Mouse (Mus musculus): ENCODE data around the gene Smarca2. TPM values are rescaled to one million over a fixed set of nuclear protein-coding genes. Genes with fewer than 3 reads are reported as not detected.
"Not testable (repeated sequence)": the region's sequence is repeated elsewhere in the genome, so short reads cannot be mapped to it uniquely, and the experiment has no call there.

The Smarca2 gene
- polyA plus RNA-seq, 1 experiment from 2014 or later, result 46.3 TPM

DNA sequence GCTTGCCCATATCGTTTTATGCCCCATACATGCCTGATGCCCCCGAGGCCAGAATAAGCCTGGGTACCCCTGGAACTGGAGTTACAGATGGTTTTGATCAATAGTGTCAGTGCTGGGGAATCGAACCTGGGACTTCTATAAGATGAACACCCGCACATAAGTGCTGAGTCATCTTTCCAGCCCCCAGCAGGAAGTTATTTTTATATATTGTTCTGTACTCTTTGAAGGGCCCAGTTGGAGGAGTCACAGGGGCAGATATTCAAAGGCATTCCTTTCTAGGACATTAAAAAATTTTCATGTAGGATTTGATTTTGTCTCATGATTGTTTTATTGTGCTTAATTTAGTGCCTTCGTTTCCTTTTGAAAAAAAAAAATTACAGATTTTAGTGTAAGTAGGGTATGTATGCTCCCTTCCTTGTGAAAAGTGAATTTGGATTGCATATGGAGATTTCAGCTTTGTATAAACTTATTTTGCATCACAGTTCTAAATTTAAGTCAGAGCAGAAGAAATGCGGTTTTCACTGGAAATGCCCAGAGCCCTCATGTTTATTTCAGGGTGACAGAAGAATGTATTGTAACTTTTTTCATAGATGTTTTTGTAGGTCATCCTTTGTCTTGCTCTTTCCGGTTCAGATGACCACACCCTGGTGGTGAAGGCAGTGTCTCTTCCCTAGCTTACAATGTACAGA lies 45.9 kb downstream of the Smarca2 start:
- Histone ChIP-seq H3K4me3 (ENCODE audit: low read depth, low read length) (no peak overlapping the region), H3K4me2 (replicated peaks; ENCODE audit: low read depth, low read length) (no peak overlapping the region), H3K27ac (ENCODE audit: low read length) (no peak overlapping the region), H3K36me3 (ENCODE audit: insufficient read depth, low read length) (peaks cover 42% of the 10 kb centered on the region), H3K9ac (replicated peaks; ENCODE audit: low read depth) (no peak overlapping the region), H3K27me3 (replicated peaks; ENCODE audit: insufficient read depth, low read length) (no peaks in the 10 kb centered on the region), H3K4me1 (ENCODE audit: insufficient read depth, low read depth, low read length) (no peaks in the 10 kb centered on the region), H3K9me3 (ENCODE audit: low read length) (no peaks in the 10 kb centered on the region)
- 78% methylated on average over 7 of the region's 7 CpGs for WGBS
- no peak for DNase-seq (ENCODE audit: low spot score)
- ATAC-seq, result no peak
- TF ChIP-seq CTCF (IDR thresholded peaks at IDR 0.05), result no peak

DNA sequence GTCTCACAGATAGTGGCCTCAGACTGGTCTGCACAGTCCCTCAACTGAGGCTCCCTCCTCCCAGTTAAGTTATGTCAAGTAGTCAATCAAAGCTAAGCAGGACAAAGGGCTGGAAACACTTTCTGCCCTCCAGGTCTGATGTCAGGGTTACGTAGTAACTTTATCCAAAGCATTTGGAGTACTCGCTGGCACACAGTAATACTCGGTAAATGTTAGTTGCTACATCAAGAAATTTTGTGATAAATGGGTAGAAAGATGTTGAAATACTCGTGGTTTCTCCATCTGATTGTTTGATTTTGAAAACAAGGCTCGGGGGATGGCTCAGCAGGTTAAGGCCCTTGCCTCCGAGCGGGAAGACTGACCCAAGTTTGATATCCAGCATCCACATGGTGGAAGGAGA lies 53.5 kb downstream of the Smarca2 start:
- DNase-seq (ENCODE audit: low spot score) (peak; percentile 6), ATAC-seq (no peak; the same call in 1 of the 2 replicates)
- no peaks in the 10 kb centered on the region for H3K27me3 ChIP-seq (replicated peaks; ENCODE audit: insufficient read depth, low read length)
- no peak for TF ChIP-seq CTCF (IDR thresholded peaks at IDR 0.05)
- TF ChIP-seq EP300 (IDR thresholded peaks at IDR 0.05), result no peak
- no peak overlapping the region for H3K9ac ChIP-seq (replicated peaks; ENCODE audit: low read depth)
- H3K27ac ChIP-seq (ENCODE audit: low read length), result no peak overlapping the region
- H3K4me3 ChIP-seq (ENCODE audit: low read depth, low read length), result no peak overlapping the region
- H3K36me3 ChIP-seq (ENCODE audit: insufficient read depth, low read length), result peaks cover 25% of the 10 kb centered on the region
- WGBS, result 55% methylated on average over 7 of the region's 7 CpGs
- H3K9me3 ChIP-seq (ENCODE audit: low read length), result no peaks in the 10 kb centered on the region
- no peak overlapping the region for H3K4me2 ChIP-seq (replicated peaks; ENCODE audit: low read depth, low read length)
- no peaks in the 10 kb centered on the region for H3K4me1 ChIP-seq (ENCODE audit: insufficient read depth, low read depth, low read length)

DNA sequence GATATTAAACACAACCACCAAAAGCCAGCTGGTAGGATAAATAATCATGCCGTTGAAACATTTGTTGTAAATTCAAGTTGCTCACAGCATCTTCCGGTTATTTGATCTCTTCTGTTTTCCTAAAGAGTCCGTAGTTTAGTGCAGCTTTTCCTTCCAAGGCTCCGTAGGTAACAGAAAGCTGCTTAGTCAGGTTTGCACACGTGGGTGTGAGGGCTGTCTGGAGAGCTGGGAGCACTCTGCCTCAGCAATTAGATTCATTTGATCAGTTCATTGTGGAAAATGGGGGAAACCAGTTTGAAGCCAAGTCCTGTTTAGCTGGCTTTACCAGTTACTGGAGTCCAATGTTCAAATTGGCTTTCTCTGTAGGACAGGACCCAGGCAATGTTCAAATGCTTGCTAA lies 55.1 kb downstream of the Smarca2 start:
- H3K27ac ChIP-seq (ENCODE audit: low read length), result no peak overlapping the region
- peaks cover 9% of the 10 kb centered on the region for H3K36me3 ChIP-seq (ENCODE audit: insufficient read depth, low read length)
- ATAC-seq (no peak), DNase-seq (ENCODE audit: low spot score) (no peak)
- no peak overlapping the region for H3K9ac ChIP-seq (replicated peaks; ENCODE audit: low read depth)
- no peak overlapping the region for H3K4me3 ChIP-seq (ENCODE audit: low read depth, low read length)
- no peak overlapping the region for H3K4me2 ChIP-seq (replicated peaks; ENCODE audit: low read depth, low read length)
- H3K4me1 ChIP-seq (ENCODE audit: insufficient read depth, low read depth, low read length), result no peaks in the 10 kb centered on the region
- no peaks in the 10 kb centered on the region for H3K27me3 ChIP-seq (replicated peaks; ENCODE audit: insufficient read depth, low read length)
- no peak for TF ChIP-seq EP300 (IDR thresholded peaks at IDR 0.05)
- no peak for TF ChIP-seq CTCF (IDR thresholded peaks at IDR 0.05)
- H3K9me3 ChIP-seq (ENCODE audit: low read length), result no peaks in the 10 kb centered on the region
- WGBS, result 74% methylated on average over 5 of the region's 5 CpGs

DNA sequence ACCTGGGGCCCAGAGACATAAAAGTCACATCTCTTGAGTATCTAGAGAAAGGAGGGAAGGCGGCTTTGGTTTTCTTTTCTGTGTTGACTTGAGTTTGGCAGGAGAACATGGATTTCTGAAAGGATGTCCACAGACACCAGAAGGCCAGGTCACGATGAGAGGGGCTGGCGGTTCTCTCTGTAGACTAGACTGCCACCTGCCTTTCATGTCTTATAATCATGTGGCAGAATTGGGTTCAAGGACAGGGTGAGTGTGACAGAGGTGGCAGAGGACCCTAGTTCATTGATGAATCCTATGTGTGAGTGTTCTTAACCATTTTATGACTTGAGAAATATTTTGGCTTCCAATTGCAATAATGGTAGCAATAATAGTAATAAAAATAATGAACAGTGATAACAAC lies 56.3 kb downstream of the Smarca2 start:
- Histone ChIP-seq H3K4me3 (ENCODE audit: low read depth, low read length) (no peak overlapping the region), H3K4me1 (ENCODE audit: insufficient read depth, low read depth, low read length) (no peaks in the 10 kb centered on the region), H3K4me2 (replicated peaks; ENCODE audit: low read depth, low read length) (no peak overlapping the region), H3K36me3 (ENCODE audit: insufficient read depth, low read length) (peaks cover 2% of the 10 kb centered on the region; the same call in 1 of the 2 replicates), H3K9ac (replicated peaks; ENCODE audit: low read depth) (no peak overlapping the region), H3K27me3 (replicated peaks; ENCODE audit: insufficient read depth, low read length) (no peaks in the 10 kb centered on the region), H3K27ac (ENCODE audit: low read length) (no peak overlapping the region), H3K9me3 (ENCODE audit: low read length) (no peaks in the 10 kb centered on the region)
- ATAC-seq (no peak), DNase-seq (ENCODE audit: low spot score) (no peak)
- 96% methylated on average over 3 of the region's 3 CpGs for WGBS
- TF ChIP-seq EP300 (IDR thresholded peaks at IDR 0.05) (no peak), CTCF (IDR thresholded peaks at IDR 0.05) (no peak)

DNA sequence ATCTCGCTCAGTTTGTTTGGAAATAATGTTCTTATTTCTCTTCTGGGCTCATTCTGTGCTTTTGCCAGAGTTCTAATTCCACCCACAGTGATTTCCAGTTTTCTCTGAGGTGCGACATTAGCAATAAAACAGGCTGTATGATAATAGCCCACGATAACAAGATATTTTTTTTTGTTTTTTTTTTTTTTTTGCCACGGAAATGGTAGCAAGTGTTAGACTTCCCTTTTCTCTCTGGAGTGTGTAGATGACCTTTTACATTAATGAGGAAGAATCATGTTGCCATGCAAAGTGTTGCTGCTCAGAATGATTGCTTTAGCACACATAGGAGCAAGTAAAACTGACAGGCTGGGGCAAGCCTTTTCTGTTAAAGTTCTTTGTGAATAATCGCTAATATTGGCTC lies 61.5 kb downstream of the Smarca2 start:
- TF ChIP-seq EP300 (IDR thresholded peaks at IDR 0.05), result no peak
- no peak for TF ChIP-seq CTCF (IDR thresholded peaks at IDR 0.05)

DNA sequence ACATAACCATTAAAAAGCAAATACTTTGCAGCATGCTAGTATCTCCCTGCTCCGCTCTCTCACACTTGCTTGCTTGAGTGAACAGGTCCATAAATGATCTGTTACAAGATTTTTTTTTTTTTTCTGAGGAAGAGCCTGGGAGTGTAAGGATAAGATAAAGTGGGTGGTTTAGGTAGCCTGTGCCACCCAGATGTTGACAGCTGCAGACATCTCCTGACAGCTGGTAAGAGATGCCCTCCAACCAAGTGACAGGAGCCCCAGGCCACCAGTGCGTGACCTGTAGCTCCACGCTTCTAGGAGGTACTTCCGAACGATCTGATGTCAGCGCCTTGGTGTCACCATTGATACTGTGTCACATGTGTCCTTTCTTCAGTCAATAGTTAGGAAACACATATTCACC lies 65.2 kb downstream of the Smarca2 start:
- ATAC-seq, result no peak
- H3K4me2 ChIP-seq (replicated peaks; ENCODE audit: low read depth, low read length), result no peak overlapping the region
- 89% methylated on average over 6 of the region's 6 CpGs for WGBS

More for the DNA sequence above, 61.5 kb downstream of the Smarca2 start:
- H3K4me1 ChIP-seq (ENCODE audit: insufficient read depth, low read depth, low read length), result no peaks in the 10 kb centered on the region
- ATAC-seq, result no peak
- no peaks in the 10 kb centered on the region for H3K27me3 ChIP-seq (replicated peaks; ENCODE audit: insufficient read depth, low read length)
- no peak overlapping the region for H3K27ac ChIP-seq (ENCODE audit: low read length)
- no peak for DNase-seq (ENCODE audit: low spot score)
- H3K9me3 ChIP-seq (ENCODE audit: low read length), result no peaks in the 10 kb centered on the region
- H3K4me3 ChIP-seq (ENCODE audit: low read depth, low read length), result no peak overlapping the region
- no peak overlapping the region for H3K4me2 ChIP-seq (replicated peaks; ENCODE audit: low read depth, low read length)
- 70% methylated on average over 5 of the region's 5 CpGs for WGBS
- peaks cover 9% of the 10 kb centered on the region; the same call in 1 of the 2 replicates for H3K36me3 ChIP-seq (ENCODE audit: insufficient read depth, low read length)
- no peak overlapping the region for H3K9ac ChIP-seq (replicated peaks; ENCODE audit: low read depth)

DNA sequence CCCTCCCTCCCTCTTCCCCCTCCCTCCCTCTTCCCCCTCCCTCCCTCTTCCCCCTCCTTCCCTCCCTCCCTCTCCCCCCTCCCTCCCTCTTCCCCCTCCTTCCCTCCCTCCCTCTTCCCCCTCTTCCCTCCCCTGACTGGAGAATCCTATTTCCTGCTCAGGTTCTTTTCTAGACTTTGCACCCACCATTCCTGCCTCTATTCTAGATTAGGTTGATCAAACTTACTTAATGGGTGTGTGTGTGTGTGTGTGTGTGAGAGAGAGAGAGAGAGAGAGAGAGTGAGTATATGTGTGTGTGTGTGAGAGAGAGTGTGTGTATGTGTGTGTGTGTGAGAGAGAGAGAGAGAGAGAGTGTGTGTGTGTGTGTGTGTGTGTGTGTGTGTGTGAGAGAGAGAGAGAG lies 66.6 kb downstream of the Smarca2 start:
- DNase-seq (ENCODE audit: low spot score); ATAC-seq; H3K9ac ChIP-seq (replicated peaks; ENCODE audit: low read depth); H3K9me3 ChIP-seq (ENCODE audit: low read length); H3K4me3 ChIP-seq (ENCODE audit: low read depth, low read length); H3K4me2 ChIP-seq (replicated peaks; ENCODE audit: low read depth, low read length); H3K27me3 ChIP-seq (replicated peaks; ENCODE audit: insufficient read depth, low read length); H3K27ac ChIP-seq (ENCODE audit: low read length); H3K4me1 ChIP-seq (ENCODE audit: insufficient read depth, low read depth, low read length): not testable (repeated sequence)
- H3K36me3 ChIP-seq (ENCODE audit: insufficient read depth, low read length), result peaks cover 29% of the 10 kb centered on the region; the same call in 1 of the 2 replicates

More for the DNA sequence above, 65.2 kb downstream of the Smarca2 start:
- no peaks in the 10 kb centered on the region for H3K27me3 ChIP-seq (replicated peaks; ENCODE audit: insufficient read depth, low read length)
- no peak overlapping the region for H3K27ac ChIP-seq (ENCODE audit: low read length)
- no peak overlapping the region for H3K9ac ChIP-seq (replicated peaks; ENCODE audit: low read depth)
- H3K4me3 ChIP-seq (ENCODE audit: low read depth, low read length), result no peak overlapping the region
- no peaks in the 10 kb centered on the region for H3K9me3 ChIP-seq (ENCODE audit: low read length)
- H3K4me1 ChIP-seq (ENCODE audit: insufficient read depth, low read depth, low read length), result no peaks in the 10 kb centered on the region
- no peak for DNase-seq (ENCODE audit: low spot score)
- TF ChIP-seq CTCF (IDR thresholded peaks at IDR 0.05) (no peak), EP300 (IDR thresholded peaks at IDR 0.05) (no peak)
- H3K36me3 ChIP-seq (ENCODE audit: insufficient read depth, low read length), result peaks cover 29% of the 10 kb centered on the region; the same call in 1 of the 2 replicates
